Comparison of ENCODE assay signal across 8 mouse cellular contexts in genomic region chr7:130936472-130936951, GRCm38 (mm10). TPM values are rescaled to one million over a fixed set of nuclear protein-coding genes. Genes with fewer than 3 reads are reported as not detected.
DNase-seq lines count a peak whose midpoint lies in the region; ATAC-seq lines count a peak whose summit lies in the region.

No protein-coding gene starts in this region.

- WGBS in forebrain, embryonic 15.5 days: under 1% methylated on average over 44 of the region's 49 CpGs
- WGBS in hindbrain, embryonic 11.5 days: 2% methylated on average over 46 of the region's 49 CpGs
- under 1% methylated on average over 44 of the region's 49 CpGs for WGBS in limb, embryonic 15.5 days
- under 1% methylated on average over 48 of the region's 49 CpGs for WGBS in neural tube, embryonic 13.5 days

- H3K4me1 ChIP-seq in forebrain, embryonic 15.5 days: peaks cover 20% of the 10 kb centered on the region
- H3K4me1 ChIP-seq in hindbrain, embryonic 11.5 days (replicated peaks; ENCODE audit: control insufficient read depth, insufficient read depth, low read length): no peaks in the 10 kb centered on the region; the same call in 1 of the 2 replicates
- peaks cover 57% of the 10 kb centered on the region for H3K4me1 ChIP-seq in limb, embryonic 15.5 days
- H3K4me1 ChIP-seq in neural tube, embryonic 13.5 days (replicated peaks): peaks cover 21% of the 10 kb centered on the region

- no peaks in the 10 kb centered on the region for H3K9me3 ChIP-seq in forebrain, embryonic 15.5 days
- no peaks in the 10 kb centered on the region for H3K9me3 ChIP-seq in hindbrain, embryonic 11.5 days (ENCODE audit: control insufficient read depth, low read length)
- no peaks in the 10 kb centered on the region for H3K9me3 ChIP-seq in limb, embryonic 15.5 days
- no peaks in the 10 kb centered on the region for H3K9me3 ChIP-seq in neural tube, embryonic 13.5 days

- H3K4me2 ChIP-seq in forebrain, embryonic 15.5 days (replicated peaks): peak overlapping the region; percentile 79
- H3K4me2 ChIP-seq in hindbrain, embryonic 11.5 days (replicated peaks; ENCODE audit: low read depth, low read length): peak overlapping the region; percentile 37
- peak overlapping the region; percentile 92 for H3K4me2 ChIP-seq in limb, embryonic 15.5 days
- peak overlapping the region; percentile 73 for H3K4me2 ChIP-seq in neural tube, embryonic 13.5 days

- no peaks in the 10 kb centered on the region for H3K36me3 ChIP-seq in forebrain, embryonic 15.5 days
- no peaks in the 10 kb centered on the region for H3K36me3 ChIP-seq in hindbrain, embryonic 11.5 days (ENCODE audit: control insufficient read depth, insufficient read depth, low read length)
- no peaks in the 10 kb centered on the region for H3K36me3 ChIP-seq in limb, embryonic 15.5 days
- H3K36me3 ChIP-seq in neural tube, embryonic 13.5 days: no peaks in the 10 kb centered on the region

- H3K4me3 ChIP-seq in forebrain, embryonic 15.5 days: peak overlapping the region; percentile 55
- peak overlapping the region; percentile 42 for H3K4me3 ChIP-seq in hindbrain, embryonic 11.5 days (ENCODE audit: low read depth, low read length)
- H3K4me3 ChIP-seq in limb, embryonic 15.5 days: peak overlapping the region; percentile 64
- H3K4me3 ChIP-seq in neural tube, embryonic 13.5 days: peak overlapping the region; percentile 49

- ATAC-seq in forebrain, embryonic 15.5 days (replicated peaks): peak; percentile 49
- ATAC-seq in hindbrain, embryonic 11.5 days (ENCODE audit: low FRiP score): peak; percentile 53
- 0 out of 2 replicates have a peak, but pooled peaks have one; percentile 3 for ATAC-seq in limb, embryonic 15.5 days (ENCODE audit: insufficient number of reproducible peaks, low FRiP score, low TSS enrichment, low read depth)
- ATAC-seq in neural tube, embryonic 13.5 days (ENCODE audit: low read depth): peak; percentile 56
- no peak for ATAC-seq in megakaryocyte-erythroid progenitor cell, adult 5-6 weeks (replicated peaks; ENCODE audit: low FRiP score, low TSS enrichment, poor library complexity, severe bottlenecking)

- peak overlapping the region; percentile 38 for H3K9ac ChIP-seq in forebrain, embryonic 15.5 days (replicated peaks)
- no peak overlapping the region for H3K9ac ChIP-seq in hindbrain, embryonic 11.5 days (ENCODE audit: low read depth, low read length)
- peak overlapping the region; percentile 63 for H3K9ac ChIP-seq in limb, embryonic 15.5 days
- peak overlapping the region; percentile 64 for H3K9ac ChIP-seq in neural tube, embryonic 13.5 days

- DNase-seq in thymus, postnatal 4 days: peak; percentile 25
- DNase-seq in thymus, postnatal 36 days: no peak
- peak; percentile 51 for DNase-seq in hindbrain, embryonic 11.5 days (ENCODE audit: low spot score)
- no peak for DNase-seq in left cerebral cortex, adult 9 months (ENCODE audit: low spot score in 2 of 2)

- peaks cover 61% of the 10 kb centered on the region for H3K27me3 ChIP-seq in forebrain, embryonic 15.5 days
- H3K27me3 ChIP-seq in hindbrain, embryonic 11.5 days (ENCODE audit: control insufficient read depth, insufficient read depth, low read length): peaks cover 48% of the 10 kb centered on the region
- peaks cover 54% of the 10 kb centered on the region for H3K27me3 ChIP-seq in limb, embryonic 15.5 days
- peaks cover 80% of the 10 kb centered on the region for H3K27me3 ChIP-seq in neural tube, embryonic 13.5 days

- no peak overlapping the region for H3K27ac ChIP-seq in forebrain, embryonic 15.5 days (replicated peaks)
- no peak overlapping the region for H3K27ac ChIP-seq in hindbrain, embryonic 11.5 days (ENCODE audit: low read depth, low read length)
- H3K27ac ChIP-seq in limb, embryonic 15.5 days: peak overlapping the region; percentile 79
- no peak overlapping the region for H3K27ac ChIP-seq in neural tube, embryonic 13.5 days (replicated peaks)

RNA-seq across cellular contexts. Expression of gene Htra1, which starts 0.6 kb away (rescaled TPM):
- 23.6 and 23.8 TPM in 2 replicates for polyA plus RNA-seq in forebrain, embryonic 15.5 days (2015; fragmentation: Nextera tagmentation; extraction: Ambion mirVana)
- polyA plus RNA-seq in hindbrain, embryonic 11.5 days (2014; fragmentation: Nextera tagmentation; extraction: Ambion mirVana): 7.3 and 19.0 TPM in 2 replicates
- polyA plus RNA-seq in limb, embryonic 15.5 days (2015; fragmentation: Nextera tagmentation; extraction: Ambion mirVana): 317 and 324 TPM in 2 replicates
- polyA plus RNA-seq in neural tube, embryonic 13.5 days (2015; fragmentation: Nextera tagmentation; extraction: Ambion mirVana): 11.1 and 16.2 TPM in 2 replicates
- total RNA-seq in megakaryocyte-erythroid progenitor cell, adult 5-6 weeks (2014; fragmentation: Nextera tagmentation): 0.45 TPM in 1 of 2 replicates, not detected in the other
- not detected in 2 replicates for total RNA-seq in megakaryocyte-erythroid progenitor cell, adult 5-6 weeks (2017)

Comparison
In these comparisons a context has a peak if more than half of its experiments do, and no peak if none do; other contexts are left out.
1. DNase-seq: peak in thymus, postnatal 4 days (single experiment) and hindbrain, embryonic 11.5 days (single experiment); none in thymus, postnatal 36 days (0 of 2) and left cerebral cortex, adult 9 months (0 of 2).
2. H3K4me2 ChIP-seq: peak in every context shown above with its lines; median percentile 92 in limb, embryonic 15.5 days; 79 in forebrain, embryonic 15.5 days; 73 in neural tube, embryonic 13.5 days; 37 in hindbrain, embryonic 11.5 days.
3. RNA of gene Htra1, which starts 0.6 kb away (polyA plus RNA-seq): 317 to 324 TPM in limb, embryonic 15.5 days; 23.6 to 23.8 TPM in forebrain, embryonic 15.5 days, 7.3 to 19.0 TPM in hindbrain, embryonic 11.5 days and 11.1 to 16.2 TPM in neural tube, embryonic 13.5 days; every median in the first group is over 10 times any median in the second.
4. Peak in every context shown above with its lines, with median percentiles within 50 percentile points of each other: H3K4me3 ChIP-seq.